Mouse (Mus musculus) embryonic fibroblast, embryonic 13.5 days (primary cell): ENCODE data around the gene Nfx1. TPM values are rescaled to one million over a fixed set of nuclear protein-coding genes. Genes with fewer than 3 reads are reported as not detected.

Experiments
- H3K27ac ChIP-seq: 2 replicates; pipeline ENCODE4 v1.5.1; 2012; ENCODE audit warnings: low read length, control low read depth, inconsistent platforms; ENCODE audit not compliant: insufficient read depth
- H3K4me1 ChIP-seq: 2 replicates; pipeline ENCODE4 v1.6.1; 2011; ENCODE audit warnings: low read length; ENCODE audit not compliant: control insufficient read depth, insufficient read depth
- H3K4me3 ChIP-seq: 2 replicates; pipeline ENCODE4 v1.5.1; 2011; ENCODE audit warnings: mild to moderate bottlenecking, control low read depth, low read length; ENCODE audit not compliant: insufficient read depth
- CTCF ChIP-seq: IDR thresholded peaks from 2 replicates; pipeline ENCODE4 v1.5.1; 2011; ENCODE audit warnings: mild to moderate bottlenecking, control low read depth, low read length, moderate library complexity, borderline replicate concordance; ENCODE audit not compliant: insufficient read depth
- POLR2A ChIP-seq: IDR thresholded peaks from 2 replicates; pipeline ENCODE4 v1.6.1; 2011; ENCODE audit warnings: low read depth, mild to moderate bottlenecking, control low read depth, low read length, moderate library complexity
- polyA plus RNA-seq: library from polyadenylated mRNA; stranded (reverse); fragments of >200 nt; gene quantifications from 2 replicates; pipeline ENCODE4 v1.2.4, GENCODE M21; 2011; ENCODE audit warnings: low read depth; ENCODE audit not compliant: missing spikeins, insufficient read length

Gene Nfx1
- polyA plus RNA-seq, 1 experiment = 70.6 TPM

GRCm38 (mm10) chr4:40946516-40947121 lies 24.1 kb upstream of the Nfx1 start:
- 0 out of 2 replicates have a peak, but pooled peaks cover 4% of the 10 kb centered on the region for H3K4me1 ChIP-seq
- H3K27ac ChIP-seq = no peak overlapping the region
- H3K4me3 ChIP-seq = peak overlapping the region; percentile 83
- TF ChIP-seq CTCF (no peak), POLR2A (no peak)

GRCm38 (mm10) chr4:40947565-40948159 lies 23.0 kb upstream of the Nfx1 start:
- H3K4me1 ChIP-seq = 0 out of 2 replicates have a peak, but pooled peaks cover 4% of the 10 kb centered on the region
- H3K4me3 ChIP-seq = peak overlapping the region; percentile 83
- peak overlapping the region; percentile 41 for H3K27ac ChIP-seq
- TF ChIP-seq CTCF (no peak), POLR2A (no peak)

- H3K4me3 ChIP-seq = peak within 1 kb of the TSS; percentile 85
- no peak for TF ChIP-seq CTCF
- peak; percentile 83 for TF ChIP-seq POLR2A
Observed at GRCm38 (mm10) chr4:40948160-40948708, 22.5 kb upstream of the Nfx1 start, which contains the start of the genes Bag1 and Chmp5. TSS of gene Bag1 (minus strand) at chr4:40948294. TSS of gene Chmp5 (plus strand) at chr4:40948407.

DNA sequence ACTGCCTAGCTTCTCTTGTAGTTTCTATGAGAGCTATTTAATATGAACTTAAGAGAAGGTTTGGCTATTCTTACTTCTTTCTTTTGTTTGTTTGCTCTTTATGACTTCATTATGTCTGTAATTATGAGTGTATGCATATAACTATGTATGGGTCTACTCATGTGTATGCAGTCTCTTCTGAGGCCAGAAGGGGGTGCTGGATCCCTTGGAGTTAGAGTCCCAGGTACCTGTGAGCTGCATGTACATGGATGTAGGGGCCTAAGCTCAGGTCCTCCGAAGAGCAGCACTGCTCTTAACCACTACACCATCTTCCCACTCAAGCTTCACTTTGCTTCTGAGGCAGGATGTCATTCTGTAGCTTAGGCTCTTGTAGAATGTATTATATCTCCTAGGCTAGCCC lies 17.2 kb upstream of the Nfx1 start:
- Histone ChIP-seq H3K4me1 (no peaks in the 10 kb centered on the region), H3K27ac (no peak overlapping the region), H3K4me3 (no peak overlapping the region)
- TF ChIP-seq POLR2A = no peak
- TF ChIP-seq CTCF = no peak

More at GRCm38 (mm10) chr4:40948160-40948708, 22.5 kb upstream of the Nfx1 start, which contains the start of the genes Bag1 and Chmp5:
- peak within 1 kb of the TSS; percentile 41 for H3K27ac ChIP-seq
- H3K4me1 ChIP-seq = 0 out of 2 replicates have a peak, but pooled peaks cover 4% of the 10 kb centered on the region

GRCm38 (mm10) chr4:40955942-40956341 lies 14.8 kb upstream of the Nfx1 start:
- H3K4me3 ChIP-seq = no peak overlapping the region
- H3K27ac ChIP-seq = no peak overlapping the region
- TF ChIP-seq CTCF (no peak), POLR2A (no peak)
- H3K4me1 ChIP-seq = no peaks in the 10 kb centered on the region

- no peak for TF ChIP-seq POLR2A
- Histone ChIP-seq H3K27ac (no peak overlapping the region), H3K4me3 (no peak overlapping the region), H3K4me1 (no peaks in the 10 kb centered on the region)
Observed at GRCm38 (mm10) chr4:40963536-40963935, 7.2 kb upstream of the Nfx1 start.

DNA sequence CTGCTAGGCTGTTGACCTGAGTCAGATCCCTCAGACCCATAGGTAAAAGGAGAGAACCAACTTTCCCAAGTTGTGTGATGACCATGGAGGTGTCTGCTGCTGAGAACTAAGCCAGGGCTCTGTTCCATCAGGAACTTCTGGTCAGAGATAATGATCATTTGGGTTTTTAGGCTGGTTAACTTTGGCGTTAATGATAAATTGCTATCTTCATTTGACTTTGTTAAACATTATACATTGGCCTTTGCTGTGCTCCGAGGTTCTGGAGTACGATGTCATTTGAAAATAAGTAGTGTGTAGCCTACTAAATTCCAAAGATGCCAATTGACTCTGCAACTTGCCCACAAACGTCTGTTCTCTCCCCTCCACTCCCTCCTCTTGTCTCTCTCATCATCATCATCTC lies 1.5 kb upstream of the Nfx1 start:
- Histone ChIP-seq H3K4me3 (no peak overlapping the region), H3K27ac (no peak overlapping the region), H3K4me1 (peaks cover 16% of the 10 kb centered on the region)
- TF ChIP-seq CTCF = no peak
- TF ChIP-seq POLR2A = 0 out of 2 replicates have a peak, but pooled peaks have one; percentile 12

DNA sequence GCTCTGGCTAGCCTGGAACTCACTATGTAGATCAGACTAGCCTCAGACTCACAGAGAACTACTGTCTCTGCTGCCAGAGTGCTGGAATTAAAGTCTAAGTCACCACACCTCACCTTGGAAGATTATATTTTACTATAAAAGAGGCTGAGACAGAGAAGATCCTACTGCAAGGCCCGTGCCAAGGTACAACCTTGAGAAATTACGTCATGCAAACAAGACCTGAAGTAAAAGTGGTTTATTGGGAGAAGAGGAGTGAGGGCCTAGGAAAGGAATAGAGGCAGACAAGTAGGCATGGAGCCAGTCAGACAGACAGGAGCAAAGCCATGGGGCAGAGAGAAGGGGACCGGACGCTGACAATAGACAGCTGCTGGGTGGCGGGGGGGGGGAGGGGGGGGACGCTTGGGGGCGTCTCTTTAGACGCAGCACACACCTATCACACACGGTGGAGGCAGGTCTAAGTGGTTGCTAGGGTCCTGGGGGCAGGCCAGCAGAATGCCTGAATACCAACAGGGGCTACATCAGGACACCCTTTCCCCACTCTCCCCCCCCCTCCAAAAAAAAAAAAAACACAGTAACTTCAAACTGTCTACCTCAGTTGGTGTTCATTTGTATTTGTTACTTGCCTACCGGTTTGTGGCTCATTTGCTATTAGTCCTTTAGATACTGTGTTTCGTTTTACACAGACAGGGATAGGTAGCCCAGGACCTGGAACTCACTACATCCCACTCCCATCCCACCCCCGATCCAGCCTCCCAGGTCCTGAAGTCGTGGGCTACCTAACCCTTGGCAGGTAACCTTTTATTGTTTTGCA lies 720 bp upstream of the Nfx1 start:
- Histone ChIP-seq H3K27ac (peak overlapping the region; percentile 79; the same call in 1 of the 2 replicates), H3K4me1 (peaks cover 16% of the 10 kb centered on the region), H3K4me3 (peak overlapping the region; percentile 86)
- TF ChIP-seq CTCF (no peak), POLR2A (no peak; the same call in 1 of the 2 replicates)

GRCm38 (mm10) chr4:40970592-40970841 lies 189 bp upstream of the Nfx1 start:
- TF ChIP-seq POLR2A (no peak), CTCF (no peak)

GRCm38 (mm10) chr4:40971744-40972143 lies 1.0 kb downstream of the Nfx1 start:
- TF ChIP-seq CTCF (peak; percentile 89), POLR2A (no peak)
- Histone ChIP-seq H3K4me1 (peaks cover 16% of the 10 kb centered on the region), H3K27ac (no peak overlapping the region), H3K4me3 (peak overlapping the region; percentile 86)

More at GRCm38 (mm10) chr4:40970592-40970841, 189 bp upstream of the Nfx1 start:
- peak overlapping the region; percentile 86 for H3K4me3 ChIP-seq
- H3K27ac ChIP-seq = peak overlapping the region; percentile 79
- peaks cover 16% of the 10 kb centered on the region for H3K4me1 ChIP-seq
